Mouse (Mus musculus): ENCODE results near the gene Popdc2. TPM values are rescaled to one million over a fixed set of nuclear protein-coding genes. Genes with fewer than 3 reads are reported as not detected.

Popdc2 gene
- 24.8 and 31.2 TPM in 2 replicates for polyA plus RNA-seq (2012; rRNA removed)

DNA sequence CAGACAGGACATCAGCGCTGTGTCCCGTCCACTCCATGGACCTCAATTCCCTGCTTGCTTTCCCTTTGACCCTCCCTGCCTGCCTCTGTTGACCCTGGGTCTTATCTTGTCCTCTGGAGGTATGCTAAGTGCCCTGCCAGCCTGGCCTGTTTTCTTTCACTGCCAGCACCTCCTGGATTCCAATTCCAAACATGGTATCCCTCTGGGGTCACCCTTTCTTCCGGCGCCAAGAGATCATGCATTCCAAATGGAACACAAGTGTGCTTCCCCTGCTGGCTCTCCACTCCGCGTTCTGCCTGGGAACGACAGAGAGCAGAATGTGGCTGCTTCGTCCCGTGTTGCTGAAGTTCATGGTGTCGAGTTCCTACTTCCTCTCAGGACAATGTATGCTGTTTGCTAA lies at the start of gene Popdc2:
Gene Popdc2 (plus strand): TSS at position 277 of the 400 bp plus-strand sequence.

DNA sequence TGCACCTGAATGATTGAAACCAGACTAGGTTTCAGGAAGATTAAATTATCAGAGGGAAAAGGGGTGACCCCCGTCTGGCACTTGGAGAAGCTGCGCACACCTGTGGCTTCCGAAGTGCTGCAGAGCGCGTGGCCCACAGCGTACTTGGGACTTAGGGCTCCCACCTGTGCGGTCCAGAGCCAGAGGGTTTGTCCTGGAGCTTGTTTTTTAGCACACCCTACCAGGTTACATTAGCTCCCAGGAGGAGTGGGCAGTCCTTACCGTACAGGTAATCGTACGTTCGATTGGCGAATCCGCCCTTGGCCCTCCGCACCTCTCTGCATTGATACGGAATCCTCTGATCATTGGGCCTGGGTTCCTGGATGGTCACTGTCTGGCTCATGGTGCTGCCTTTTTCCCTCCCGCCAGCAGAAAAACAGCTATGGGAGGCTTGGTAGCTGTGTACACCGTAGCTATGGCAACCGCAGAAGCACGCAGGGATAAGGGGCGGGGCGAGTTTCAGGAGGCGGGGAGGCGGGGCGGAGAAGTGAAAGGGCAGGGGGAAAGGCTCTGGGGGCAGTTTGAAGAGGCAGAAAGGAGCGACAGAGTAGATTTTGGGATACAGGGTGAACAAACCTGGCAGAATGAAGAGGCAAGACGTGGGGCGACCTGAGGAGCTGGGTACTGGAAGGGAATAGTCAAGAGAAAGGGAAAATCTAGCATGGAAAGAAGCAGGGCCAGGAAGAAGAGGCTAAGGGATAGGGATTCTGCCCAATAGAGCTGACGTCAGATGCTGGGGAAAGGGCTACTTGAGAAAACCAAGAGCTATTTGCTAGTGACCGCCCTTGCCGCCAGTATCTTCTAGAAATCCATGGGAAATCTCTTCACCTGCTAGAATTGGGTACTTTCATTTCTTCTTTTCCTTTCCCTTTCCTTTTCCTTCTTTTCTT lies 20.3 kb upstream of the Popdc2 start, which contains the start of gene Maats1:
Gene Maats1 (minus strand): TSS at position 748 of the 929 bp plus-strand sequence.

DNA sequence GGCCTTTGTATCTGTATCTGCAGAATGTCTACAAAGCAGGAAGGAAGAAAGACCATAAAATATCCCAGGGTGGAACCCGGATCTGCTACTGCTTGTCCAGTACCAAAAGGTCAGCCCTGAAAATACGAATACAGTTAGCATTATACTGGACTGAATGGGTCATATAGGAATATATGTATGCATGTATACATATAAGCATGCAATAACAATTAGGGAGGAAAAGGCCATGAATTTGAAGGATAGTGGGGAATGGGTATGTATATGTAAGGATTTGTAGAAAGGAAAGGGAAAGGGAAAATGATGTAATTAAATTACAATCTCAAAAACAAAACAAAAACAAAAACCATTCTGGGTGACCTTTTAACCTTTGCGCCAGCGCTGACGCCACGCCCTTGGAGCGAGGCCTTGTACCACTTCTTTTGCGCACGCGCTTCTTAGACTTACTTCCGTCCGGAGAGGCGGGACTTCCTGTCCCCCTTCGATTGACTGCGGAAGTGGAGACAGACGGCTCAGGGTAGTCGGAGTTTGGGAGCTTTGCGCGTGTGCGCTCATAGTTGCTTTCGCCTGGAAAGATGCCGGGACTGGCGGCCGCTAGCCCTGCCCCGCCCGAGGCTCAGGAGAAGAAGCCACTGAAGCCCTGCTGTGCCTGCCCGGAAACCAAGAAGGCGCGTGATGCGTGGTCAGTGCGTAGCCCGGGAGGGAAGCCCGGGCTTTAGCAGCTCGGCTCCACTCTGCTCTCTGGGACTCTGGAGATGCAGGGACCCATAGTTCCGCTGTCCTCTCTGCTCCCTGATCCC lies 15.3 kb upstream of the Popdc2 start, which contains the start of the genes Cox17 and Gm21987:
Gene Cox17 (plus strand): TSS at position 463 of the 797 bp plus-strand sequence.
Gene Gm21987 (plus strand): TSS at position 512 of the 797 bp plus-strand sequence.

Other genes starting within 250 kb of the Popdc2 start
- 36.9 and 38.3 TPM in 2 replicates for gene Nr1i2, start 67.4 kb upstream of the Popdc2 start, polyA plus RNA-seq (2012; rRNA removed)
- gene Maats1, start 20.1 kb upstream of the Popdc2 start, polyA plus RNA-seq (2012; rRNA removed) = 0.14 TPM in 1 of 2 replicates, not detected in the other
- gene Cox17, start 15.2 kb upstream of the Popdc2 start, polyA plus RNA-seq (2012; rRNA removed) = 69.0 and 78.8 TPM in 2 replicates
- 2.8 TPM in 1 of 2 replicates, not detected in the other for gene Gm21987, start 15.2 kb upstream of the Popdc2 start, polyA plus RNA-seq (2012; rRNA removed)
- 1.6 and 2.0 TPM in 2 replicates for gene Pla1a, start 70.9 kb downstream of the Popdc2 start, polyA plus RNA-seq (2012; rRNA removed)
- gene Adprh, start 90.5 kb downstream of the Popdc2 start, polyA plus RNA-seq (2012; rRNA removed) = 32.6 and 40.6 TPM in 2 replicates
- gene Cd80, start 93.4 kb downstream of the Popdc2 start, polyA plus RNA-seq (2012; rRNA removed) = 0.16 and 0.19 TPM in 2 replicates
- 19.5 and 35.3 TPM in 2 replicates for gene Timmdc1, start 160.5 kb downstream of the Popdc2 start, polyA plus RNA-seq (2012; rRNA removed)
- 8.8 and 9.5 TPM in 2 replicates for gene Poglut1, start 188.0 kb downstream of the Popdc2 start, polyA plus RNA-seq (2012; rRNA removed)
- gene Tmem39a, start 196.5 kb downstream of the Popdc2 start, polyA plus RNA-seq (2012; rRNA removed) = 51.5 and 60.9 TPM in 2 replicates